ENCODE assay signal across 8 mouse cellular contexts in genomic region chr5:122627243-122627642, GRCm38 (mm10). TPM values are rescaled to one million over a fixed set of nuclear protein-coding genes. Genes with fewer than 3 reads are reported as not detected.
DNase-seq lines count a peak whose midpoint lies in the region; ATAC-seq and TF ChIP-seq lines count a peak whose summit lies in the region.

No protein-coding gene starts in this region.

- no peak for TF ChIP-seq POLR2A in ES-Bruce4 (IDR thresholded peaks at IDR 0.05; ENCODE audit: insufficient read depth, low read length)

- WGBS in forebrain, embryonic 13.5 days, result 41% methylated on average over 2 of the region's 2 CpGs
- WGBS in liver, postnatal 0 days (ENCODE audit: insufficient replicate concordance), result 37% methylated on average over 2 of the region's 2 CpGs
- WGBS in neural tube, embryonic 15.5 days, result 44% methylated on average over 2 of the region's 2 CpGs

- peak; percentile 52; the same call in 1 of the 2 replicates for TF ChIP-seq EP300 in ES-Bruce4 (IDR thresholded peaks at IDR 0.05; ENCODE audit: insufficient read depth, low read depth, low read length)
- no peak for TF ChIP-seq EP300 in liver, postnatal 0 days (IDR thresholded peaks at IDR 0.05; ENCODE audit: low read depth)

- no peaks in the 10 kb centered on the region for H3K27me3 ChIP-seq in ES-Bruce4 (ENCODE audit: control insufficient read depth, insufficient read depth, low read length, poor library complexity, severe bottlenecking)
- no peaks in the 10 kb centered on the region for H3K27me3 ChIP-seq in forebrain, embryonic 13.5 days
- no peaks in the 10 kb centered on the region for H3K27me3 ChIP-seq in liver, postnatal 0 days (ENCODE audit: insufficient read depth, low read length)
- no peaks in the 10 kb centered on the region for H3K27me3 ChIP-seq in neural tube, embryonic 15.5 days (replicated peaks)

- DNase-seq in c-Kit-positive CD71-positive TER-119-negative erythroid progenitor cells, embryonic 14.5 days (ENCODE audit: low read depth), result peak; percentile 79
- peak; percentile 91 to 95 for DNase-seq in heart, postnatal 14 days
- peak; percentile 95 to 96 for DNase-seq in kidney, postnatal 4 days
- DNase-seq in liver, postnatal 0 days, result peak; percentile 87
- peak; percentile 95 for DNase-seq in testis, postnatal 10 days (ENCODE audit: low spot score)

- no peak overlapping the region for H3K27ac ChIP-seq in ES-Bruce4 (ENCODE audit: insufficient read depth, low read length)
- no peak overlapping the region for H3K27ac ChIP-seq in forebrain, embryonic 13.5 days
- H3K27ac ChIP-seq in liver, postnatal 0 days (ENCODE audit: low read depth), result no peak overlapping the region
- H3K27ac ChIP-seq in neural tube, embryonic 15.5 days (replicated peaks), result no peak overlapping the region

- H3K4me1 ChIP-seq in ES-Bruce4 (ENCODE audit: control insufficient read depth, insufficient read depth, low read length), result peaks cover 2% of the 10 kb centered on the region
- no peaks in the 10 kb centered on the region for H3K4me1 ChIP-seq in forebrain, embryonic 13.5 days
- no peaks in the 10 kb centered on the region for H3K4me1 ChIP-seq in liver, postnatal 0 days (ENCODE audit: insufficient read depth)
- H3K4me1 ChIP-seq in neural tube, embryonic 15.5 days, result no peaks in the 10 kb centered on the region

- H3K4me3 ChIP-seq in ES-Bruce4 (ENCODE audit: low read depth, low read length), result no peak overlapping the region
- no peak overlapping the region for H3K4me3 ChIP-seq in forebrain, embryonic 13.5 days
- no peak overlapping the region for H3K4me3 ChIP-seq in liver, postnatal 0 days (ENCODE audit: low read depth, low read length)
- H3K4me3 ChIP-seq in neural tube, embryonic 15.5 days (replicated peaks), result no peak overlapping the region

- no peaks in the 10 kb centered on the region for H3K36me3 ChIP-seq in ES-Bruce4 (ENCODE audit: control insufficient read depth, insufficient read depth, low read length, poor library complexity, severe bottlenecking)
- H3K36me3 ChIP-seq in forebrain, embryonic 13.5 days (ENCODE audit: poor library complexity, severe bottlenecking), result no peaks in the 10 kb centered on the region
- no peaks in the 10 kb centered on the region for H3K36me3 ChIP-seq in liver, postnatal 0 days (replicated peaks; ENCODE audit: insufficient read depth, low read length)
- no peaks in the 10 kb centered on the region for H3K36me3 ChIP-seq in neural tube, embryonic 15.5 days

- H3K4me2 ChIP-seq in forebrain, embryonic 13.5 days, result no peak overlapping the region
- no peak overlapping the region for H3K4me2 ChIP-seq in liver, postnatal 0 days (ENCODE audit: low read depth, low read length)
- no peak overlapping the region for H3K4me2 ChIP-seq in neural tube, embryonic 15.5 days

- ATAC-seq in forebrain, embryonic 13.5 days, result peak; percentile 61; the same call in 1 of the 2 replicates
- ATAC-seq in liver, postnatal 0 days, result peak; percentile 77
- ATAC-seq in neural tube, embryonic 15.5 days (ENCODE audit: low FRiP score), result peak; percentile 65; the same call in 1 of the 2 replicates

- intact Hi-C loops in heart, postnatal 14 days (cut with DNase I), result loop anchor here (2.0 to 10.0 kb wide), 3 partner anchors 80 to 226 kb away; no protein-coding TSS in a partner anchor

- peak; percentile 99 for TF ChIP-seq CTCF in ES-Bruce4 (IDR thresholded peaks at IDR 0.05; ENCODE audit: low read depth, low read length)
- peak; percentile 96 for TF ChIP-seq CTCF in liver, postnatal 0 days (IDR thresholded peaks at IDR 0.05; ENCODE audit: low read depth)

- no peaks in the 10 kb centered on the region for H3K9me3 ChIP-seq in ES-Bruce4 (replicated peaks; ENCODE audit: control insufficient read depth, insufficient read depth, low read length, poor library complexity, severe bottlenecking)
- no peaks in the 10 kb centered on the region for H3K9me3 ChIP-seq in forebrain, embryonic 13.5 days (replicated peaks)
- H3K9me3 ChIP-seq in liver, postnatal 0 days (ENCODE audit: low read length), result no peaks in the 10 kb centered on the region
- H3K9me3 ChIP-seq in neural tube, embryonic 15.5 days (replicated peaks), result no peaks in the 10 kb centered on the region

- H3K9ac ChIP-seq in ES-Bruce4 (ENCODE audit: low read depth, poor library complexity, severe bottlenecking), result no peak overlapping the region
- no peak overlapping the region for H3K9ac ChIP-seq in forebrain, embryonic 13.5 days
- H3K9ac ChIP-seq in liver, postnatal 0 days (replicated peaks), result no peak overlapping the region
- H3K9ac ChIP-seq in neural tube, embryonic 15.5 days (replicated peaks), result no peak overlapping the region

RNA-seq across cellular contexts. Expression of gene Ift81, which starts 12.9 kb away (rescaled TPM):
- 31.9 and 36.9 TPM in 2 replicates for polyA plus RNA-seq in ES-Bruce4 (2011; ENCODE audit: insufficient read depth, insufficient read length, low read depth, missing spikeins)
- 63.2 and 69.7 TPM in 2 replicates for polyA plus RNA-seq in forebrain, embryonic 13.5 days (2015; fragmentation: Nextera tagmentation; extraction: Ambion mirVana)
- 10 to 100 TPM; 49.4 to 58.5 TPM for total RNA-seq in heart, postnatal 14 days (2021)
- polyA plus RNA-seq in liver, postnatal 0 days (2015; fragmentation: Nextera tagmentation; extraction: Ambion mirVana), result 2.7 TPM in 2 replicates
- polyA plus RNA-seq in neural tube, embryonic 15.5 days (2015; fragmentation: Nextera tagmentation; extraction: Ambion mirVana), result 59.2 and 60.6 TPM in 2 replicates

RNA-seq across cellular contexts. Expression of gene P2rx7, which starts 16.5 kb away (rescaled TPM):
- 2.7 and 3.5 TPM in 2 replicates for polyA plus RNA-seq in ES-Bruce4 (2011; ENCODE audit: insufficient read depth, insufficient read length, low read depth, missing spikeins)
- polyA plus RNA-seq in forebrain, embryonic 13.5 days (2015; fragmentation: Nextera tagmentation; extraction: Ambion mirVana), result 0.69 and 0.85 TPM in 2 replicates
- 1 to 10 TPM; 4.0 to 4.3 TPM for total RNA-seq in heart, postnatal 14 days (2021)
- polyA plus RNA-seq in liver, postnatal 0 days (2015; fragmentation: Nextera tagmentation; extraction: Ambion mirVana), result 1.7 and 2.1 TPM in 2 replicates
- 5.0 and 5.9 TPM in 2 replicates for polyA plus RNA-seq in neural tube, embryonic 15.5 days (2015; fragmentation: Nextera tagmentation; extraction: Ambion mirVana)
